Mouse (Mus musculus) urinary bladder, postnatal 4 days (tissue): Measurements from ENCODE around the gene Klhl7.
"Not testable (repeated sequence)": the region's sequence is repeated elsewhere in the genome, so short reads cannot be mapped to it uniquely, and the experiment has no call there.

Source experiments
- DNase-seq, 2 experiments: peaks; one replicate each; pipeline ENCODE4 v3.0.0; 2021 to 2022; ENCODE audit warnings: low spot score in 2 of 2

Klhl7 gene

DNA sequence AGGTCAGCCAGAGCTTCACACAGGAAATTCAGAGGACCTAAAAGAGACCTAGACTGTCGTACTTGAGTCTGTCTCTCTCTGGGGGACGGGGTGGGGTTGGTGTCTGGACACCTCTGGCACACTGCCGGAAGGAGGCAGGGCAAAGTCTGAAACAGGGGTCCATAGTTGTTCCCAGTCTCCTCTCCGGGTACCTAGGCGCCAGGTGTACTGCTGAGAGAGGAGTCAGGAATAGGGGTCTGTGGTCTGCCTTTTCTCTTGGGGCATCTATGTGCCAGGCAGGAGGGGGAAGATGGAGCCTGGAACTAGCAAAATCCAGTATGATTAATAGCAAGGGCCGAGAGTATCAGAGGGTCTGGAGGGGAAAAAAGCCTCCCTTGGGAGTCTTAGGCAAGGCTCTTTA is 5.0 kb upstream of the Klhl7 start:
- no peak for DNase-seq

DNA sequence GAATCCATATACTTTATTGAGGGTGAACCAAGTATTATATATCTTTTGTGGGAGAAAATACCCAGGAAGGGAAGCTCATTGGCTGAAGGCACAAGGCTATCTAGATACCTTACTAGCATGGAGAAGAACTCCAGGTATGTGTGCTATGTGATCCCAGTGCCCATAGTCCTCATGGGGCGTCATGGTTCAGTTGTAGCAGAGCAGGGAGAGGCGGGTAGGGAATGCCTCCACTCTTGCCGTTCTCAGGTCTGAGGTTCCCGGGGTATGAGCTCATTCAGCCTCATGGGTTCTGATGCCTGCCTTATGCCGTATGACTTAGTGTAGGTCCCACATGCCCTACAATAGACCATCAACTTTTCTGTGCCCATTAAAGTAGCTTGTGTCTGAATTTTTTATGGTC is 4.5 kb upstream of the Klhl7 start:
- no peak for DNase-seq

DNA sequence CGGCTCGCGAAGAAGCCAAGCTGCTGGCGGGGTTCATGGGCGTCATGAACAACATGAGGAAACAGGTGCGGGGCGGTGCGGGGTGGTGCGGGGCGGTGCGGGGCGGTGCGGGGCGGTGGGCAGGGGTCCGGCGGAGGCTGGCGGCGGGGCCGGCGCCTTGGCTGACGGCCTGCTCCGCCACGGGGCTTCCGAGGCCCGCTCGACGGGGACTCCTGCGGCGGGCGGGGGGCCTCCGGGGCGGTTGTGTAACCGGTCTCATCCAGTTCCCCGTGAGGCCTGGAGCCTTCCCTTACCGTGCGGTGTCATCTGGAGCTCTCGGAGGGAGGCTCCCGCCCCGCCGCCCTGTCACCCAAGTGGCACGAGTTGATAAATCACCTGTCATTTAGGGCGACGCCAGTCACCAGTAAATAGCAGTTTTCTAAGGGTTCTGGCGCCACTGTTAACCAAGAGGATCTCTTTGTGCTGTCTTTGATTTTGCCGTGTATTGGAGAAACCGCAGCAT is 456 bp downstream of the Klhl7 start:
- DNase-seq, result peak; percentile 48 to 75

DNA sequence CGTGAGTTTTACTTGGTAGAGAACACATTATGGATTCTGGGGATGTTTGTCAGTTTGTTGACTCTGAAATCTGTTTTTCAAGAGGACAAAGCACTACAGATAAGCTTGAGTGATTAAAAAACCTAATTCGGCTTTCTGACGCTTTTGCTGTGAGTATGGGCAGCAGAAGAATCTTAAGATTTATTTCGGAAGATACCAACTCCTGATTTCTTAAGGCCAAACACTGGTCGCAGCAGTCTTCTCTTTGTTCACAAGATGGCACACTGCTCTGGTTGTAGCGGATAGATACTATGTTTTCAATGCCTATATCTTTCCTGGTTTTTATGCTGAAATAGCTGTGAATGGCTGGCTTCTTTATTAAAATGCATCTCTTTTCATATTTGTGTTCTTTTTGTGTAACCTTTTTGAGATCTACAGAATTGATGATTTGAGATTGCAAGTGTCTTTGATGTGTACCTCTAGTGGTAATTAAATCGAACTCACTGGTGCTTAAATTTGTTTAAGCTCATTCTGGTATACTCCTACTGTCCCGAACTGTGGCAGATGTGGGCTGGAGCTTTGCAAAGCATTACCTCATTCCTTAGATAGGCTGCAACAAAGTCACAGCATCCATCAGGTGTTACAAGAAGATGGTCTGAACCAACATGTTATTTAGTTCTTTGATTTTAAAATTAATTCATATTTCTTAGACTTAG is 1.2 kb downstream of the Klhl7 start:
- no peak for DNase-seq

DNA sequence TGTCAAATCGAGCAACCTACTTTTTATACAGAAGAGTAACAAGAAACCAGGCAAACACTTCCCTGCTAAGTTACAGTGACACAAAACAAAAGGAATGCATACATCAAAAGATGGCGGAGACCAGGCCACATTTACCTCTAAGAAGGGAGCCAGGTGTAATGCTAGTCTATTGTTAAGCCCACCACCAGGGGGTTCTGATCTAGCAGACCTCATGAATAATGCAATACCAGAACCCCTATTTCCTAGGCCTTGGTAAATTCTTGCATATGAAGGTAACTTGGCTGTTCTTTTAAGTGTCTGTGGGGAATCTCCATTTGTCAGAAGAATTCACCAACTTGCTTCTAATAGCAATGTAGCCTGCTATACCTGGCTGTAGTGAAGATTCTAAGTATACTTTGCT is 2.8 kb downstream of the Klhl7 start:
- not testable (repeated sequence) for DNase-seq

DNA sequence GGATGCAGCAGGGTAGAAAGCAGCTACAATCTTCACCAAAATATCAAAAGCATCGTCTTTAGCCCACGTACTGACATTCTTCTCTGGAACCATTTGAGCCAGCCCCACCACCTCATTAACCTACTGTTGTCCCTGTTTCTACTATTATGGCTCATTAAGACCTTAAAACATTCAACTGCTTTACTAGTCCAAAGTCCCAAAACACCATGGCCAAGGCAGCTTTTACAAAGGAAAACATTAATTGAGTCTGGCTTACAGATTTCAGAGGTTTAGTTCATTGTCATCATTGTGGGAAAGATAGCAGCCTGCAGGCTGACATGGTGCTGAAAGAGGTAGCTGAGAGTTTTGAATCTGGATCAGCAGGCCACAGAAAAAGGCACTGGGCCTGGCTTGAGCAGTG is 3.4 kb downstream of the Klhl7 start:
- no peak for DNase-seq

DNA sequence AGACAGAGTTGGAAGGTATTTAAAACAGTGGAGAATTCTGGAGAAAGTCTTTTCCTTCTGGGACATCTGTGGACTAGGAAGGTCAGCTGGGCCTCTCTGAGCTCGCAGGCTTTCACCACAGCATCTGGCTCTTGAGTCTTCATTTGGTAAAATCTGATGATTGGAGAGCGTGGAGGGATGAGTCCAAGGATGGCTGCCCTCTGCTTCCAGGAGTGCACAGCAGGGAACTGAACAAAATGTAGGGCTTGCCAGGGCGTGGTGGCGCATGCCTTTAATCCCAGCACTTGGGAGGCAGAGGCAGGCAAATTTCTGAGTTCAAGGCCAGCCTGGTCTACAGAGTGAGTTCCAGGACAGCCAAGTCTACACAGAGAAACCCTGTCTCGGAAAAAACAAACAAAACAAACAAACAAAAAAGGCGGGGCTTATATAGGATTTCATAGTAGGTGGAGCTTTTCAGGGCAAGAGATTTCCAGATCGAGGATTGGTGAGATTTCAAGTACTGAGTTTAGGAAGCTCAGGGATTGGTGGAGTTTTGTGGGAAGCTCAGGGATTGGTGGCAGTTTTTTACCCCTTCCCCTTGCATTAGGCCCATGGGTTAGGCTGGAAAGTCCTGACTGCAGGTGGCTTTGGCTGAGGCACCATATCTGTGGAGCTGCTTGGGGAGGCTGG is 6.8 kb downstream of the Klhl7 start:
- DNase-seq, result no peak

DNA sequence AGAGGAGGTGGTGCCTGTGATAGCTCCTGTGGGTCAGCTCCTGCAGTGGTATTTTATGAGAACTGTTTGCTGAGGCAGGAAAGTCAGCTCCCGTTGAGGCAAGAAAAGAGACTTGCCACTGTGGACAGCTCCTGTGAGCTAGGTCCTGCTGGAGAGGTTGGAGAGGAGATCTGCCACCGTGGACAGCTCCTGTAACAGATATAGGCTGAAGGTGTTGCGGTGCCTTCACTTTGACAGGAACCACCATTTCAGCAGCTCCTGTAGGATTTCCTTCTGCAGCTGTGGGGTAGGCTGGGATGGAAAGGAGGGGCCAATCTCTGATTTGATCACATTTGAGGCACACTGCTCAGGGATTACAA is 7.3 kb downstream of the Klhl7 start:
- DNase-seq, result no peak

DNA sequence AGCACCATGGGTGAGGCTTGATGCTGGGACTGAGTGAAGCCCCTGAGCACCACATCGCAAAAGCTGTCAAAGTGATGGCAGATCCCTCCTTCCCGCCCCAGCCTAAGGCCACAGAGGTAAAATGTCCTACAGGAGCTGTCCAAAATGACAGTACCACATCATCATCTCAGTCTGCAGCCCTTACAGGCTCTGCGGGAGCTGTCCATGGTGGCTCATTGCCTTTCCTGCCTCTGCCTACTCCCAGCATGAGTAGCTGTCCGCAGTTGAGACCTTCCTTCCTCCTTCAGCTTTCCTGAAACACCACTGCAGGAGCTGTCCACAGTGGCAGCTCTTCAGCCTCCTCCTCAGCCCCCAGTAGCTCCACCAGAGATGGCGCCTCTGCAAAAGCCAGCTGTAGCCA is 9.7 kb downstream of the Klhl7 start:
- DNase-seq, result no peak

DNA sequence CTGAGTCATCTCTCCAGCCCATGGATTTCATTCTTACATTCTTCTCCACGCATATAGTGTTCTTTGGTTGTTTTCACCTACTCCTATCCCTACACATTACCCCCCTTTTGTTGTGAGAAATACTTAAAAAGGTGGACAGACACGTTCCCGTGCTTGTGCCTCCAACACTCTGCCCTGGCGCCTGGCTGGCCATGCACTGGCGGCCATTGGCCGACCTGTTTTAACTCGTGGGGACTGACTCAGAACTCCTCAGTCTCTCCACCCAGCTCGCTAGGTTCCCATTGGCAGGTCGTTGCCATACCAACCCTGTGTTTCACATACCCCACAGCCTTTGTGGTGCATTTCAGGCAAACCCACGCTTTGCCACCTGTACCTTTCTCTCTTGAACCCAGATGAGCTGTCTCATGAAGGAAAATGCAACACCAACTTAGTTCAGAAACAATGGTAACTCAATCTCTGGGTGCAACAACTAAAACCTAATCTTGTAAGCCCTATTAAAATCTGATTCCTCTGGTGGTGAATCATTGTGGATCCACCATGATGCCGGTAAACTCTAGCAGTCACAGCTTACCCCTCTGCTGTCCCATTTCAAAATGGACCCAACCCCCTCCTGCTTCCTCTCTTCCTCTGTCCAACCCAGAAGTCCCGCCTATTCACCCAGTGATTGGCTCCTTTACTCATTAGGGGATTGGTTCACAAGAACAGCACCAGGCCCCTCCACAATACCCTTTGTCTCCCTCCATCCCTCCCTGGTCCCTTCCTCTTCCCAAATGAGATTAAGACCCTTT is 11.9 kb downstream of the Klhl7 start:
- no peak for DNase-seq

DNA sequence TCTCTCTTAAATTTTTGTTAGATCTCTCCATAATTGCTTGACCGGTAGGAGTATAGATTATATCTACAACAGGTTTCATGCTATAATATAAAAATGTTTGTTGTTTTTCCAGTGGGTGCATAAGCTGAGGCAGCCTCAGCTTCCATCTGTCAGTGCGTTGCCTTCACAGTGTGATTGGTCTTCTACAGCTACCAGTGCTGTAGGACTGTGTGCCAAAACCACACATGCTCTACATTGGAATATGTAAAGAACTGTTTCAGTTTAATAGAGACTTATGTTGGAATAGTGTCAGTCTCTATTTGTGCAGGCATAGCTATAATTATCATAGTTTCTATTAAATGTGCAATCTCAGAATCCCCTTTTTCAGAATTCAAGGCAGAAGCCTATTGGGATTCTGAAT is 21.8 kb downstream of the Klhl7 start:
- DNase-seq, result no peak

DNA sequence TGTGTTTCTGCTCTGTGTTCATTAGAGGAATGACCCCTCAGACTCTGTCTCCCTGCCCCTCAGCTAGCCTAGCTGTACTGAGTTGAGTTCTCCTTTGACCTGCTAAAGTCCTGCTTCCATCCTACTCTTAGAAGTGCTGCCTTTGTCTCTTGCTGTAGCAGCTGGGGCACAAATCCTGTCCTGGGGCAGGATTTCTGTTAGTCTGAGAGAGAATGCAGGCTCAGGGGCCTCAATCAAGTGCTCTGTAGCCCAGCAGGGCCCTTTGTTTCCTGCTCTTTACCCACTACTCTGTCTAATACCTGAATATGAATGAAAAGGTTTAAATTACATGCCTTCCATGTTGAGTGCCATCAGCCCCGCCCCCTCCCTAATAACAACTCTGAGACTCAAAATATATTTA is 23.8 kb downstream of the Klhl7 start:
- DNase-seq, result no peak

DNA sequence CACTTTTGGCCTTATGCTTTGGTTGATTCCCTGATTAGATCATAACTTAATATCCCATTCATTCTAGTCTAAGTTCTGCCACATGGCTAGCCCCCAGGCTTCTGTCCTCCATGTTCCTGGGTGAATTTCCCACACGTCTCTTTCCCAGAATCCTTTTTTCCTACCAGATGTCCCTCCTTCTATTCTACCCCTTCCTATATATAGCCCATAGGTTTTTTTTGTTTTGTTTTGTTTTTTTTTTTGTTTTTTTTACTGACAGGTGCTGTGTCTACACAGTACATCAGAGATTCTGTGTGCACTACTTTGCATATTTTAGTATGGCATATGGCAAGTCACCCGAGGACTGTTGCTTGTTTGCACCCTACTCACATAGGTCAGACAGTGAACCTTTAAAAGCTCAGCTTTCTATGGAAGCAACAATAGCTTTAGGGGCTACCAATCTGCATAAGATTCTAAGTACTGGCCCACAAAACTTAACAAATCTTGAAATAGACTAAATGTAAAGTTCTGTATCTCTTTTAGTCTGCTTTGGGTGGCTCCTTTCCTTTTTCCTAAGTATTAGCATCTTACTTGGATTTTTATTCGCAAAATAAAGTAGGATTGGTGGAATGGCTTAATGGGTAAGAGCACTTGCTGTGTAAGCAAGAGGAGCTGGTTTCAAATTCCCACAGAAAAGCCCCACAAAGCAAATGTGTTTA is 24.3 kb downstream of the Klhl7 start:
- DNase-seq, result no peak

DNA sequence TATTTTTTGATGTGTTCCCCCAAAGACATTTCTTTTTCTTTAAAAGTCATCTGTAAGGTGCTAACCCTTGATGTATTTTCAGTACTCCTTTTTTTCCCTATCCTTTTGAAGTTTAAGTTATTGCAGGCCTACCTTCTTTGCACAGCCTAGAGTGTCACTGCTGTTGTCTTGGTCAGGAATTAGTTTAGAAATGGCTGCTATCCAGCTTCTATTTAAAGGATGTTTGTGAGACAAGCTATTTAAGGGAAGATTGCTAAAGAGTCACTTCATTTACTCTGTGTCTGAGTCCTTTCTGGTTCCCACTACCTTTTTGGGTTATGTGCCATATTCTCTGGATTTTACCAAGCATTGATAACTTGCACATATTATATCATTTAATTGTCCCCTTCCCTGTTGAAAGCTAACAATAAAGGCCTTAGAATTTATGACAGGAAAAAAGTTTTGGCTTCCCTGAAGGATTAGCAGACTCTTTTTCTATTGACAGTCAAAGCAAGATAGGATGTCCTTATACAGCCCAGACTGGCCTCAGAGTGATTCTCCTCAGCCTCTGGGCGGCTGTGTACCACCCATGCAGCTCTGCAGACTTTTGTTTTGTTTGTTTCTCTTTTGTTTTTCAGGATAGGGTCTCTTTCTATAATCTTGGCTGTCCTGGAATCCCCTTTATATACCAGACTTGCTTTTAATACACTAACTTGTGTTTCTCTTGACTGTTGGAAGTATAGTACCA is 25.7 kb downstream of the Klhl7 start:
- DNase-seq, result no peak

DNA sequence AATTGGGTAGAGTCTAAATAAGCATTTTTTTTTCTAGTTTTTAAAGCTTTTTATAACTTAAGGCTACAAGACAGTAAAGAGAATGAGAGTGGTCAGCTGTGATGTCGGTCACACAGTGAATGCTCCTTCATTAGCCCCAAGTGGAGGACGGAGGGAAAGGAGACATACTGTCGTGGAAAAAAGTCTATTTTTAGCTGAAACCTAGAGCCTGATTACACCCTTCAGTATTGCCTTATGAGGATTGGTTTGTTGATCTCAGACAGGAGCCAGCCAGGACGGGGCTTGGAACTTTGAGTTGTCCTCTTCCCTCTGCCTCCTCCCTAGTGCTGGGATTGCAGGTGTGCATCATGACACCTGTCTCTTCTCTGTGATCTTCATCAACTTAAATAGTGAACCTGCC is 26.6 kb downstream of the Klhl7 start:
- no peak for DNase-seq

DNA sequence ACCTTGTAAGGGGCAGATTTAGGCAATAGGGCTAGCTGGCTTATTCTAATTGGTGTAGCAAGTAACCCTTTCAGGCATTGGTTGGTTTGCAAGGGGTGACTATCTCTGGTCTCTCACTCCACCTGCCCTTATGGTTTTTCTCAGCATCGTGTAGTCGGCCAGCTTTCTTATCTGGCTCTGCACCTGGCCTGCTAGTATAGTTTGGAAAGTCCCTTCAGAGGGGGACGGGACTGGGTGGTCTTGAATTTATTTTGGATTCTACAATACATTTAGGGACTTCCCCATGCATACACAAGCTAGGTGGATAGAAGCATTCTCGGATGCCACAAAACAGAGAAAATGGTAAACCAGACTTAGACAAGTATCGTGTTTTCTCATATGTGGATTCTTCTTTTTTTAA is 46.6 kb downstream of the Klhl7 start:
- DNase-seq, result no peak

DNA sequence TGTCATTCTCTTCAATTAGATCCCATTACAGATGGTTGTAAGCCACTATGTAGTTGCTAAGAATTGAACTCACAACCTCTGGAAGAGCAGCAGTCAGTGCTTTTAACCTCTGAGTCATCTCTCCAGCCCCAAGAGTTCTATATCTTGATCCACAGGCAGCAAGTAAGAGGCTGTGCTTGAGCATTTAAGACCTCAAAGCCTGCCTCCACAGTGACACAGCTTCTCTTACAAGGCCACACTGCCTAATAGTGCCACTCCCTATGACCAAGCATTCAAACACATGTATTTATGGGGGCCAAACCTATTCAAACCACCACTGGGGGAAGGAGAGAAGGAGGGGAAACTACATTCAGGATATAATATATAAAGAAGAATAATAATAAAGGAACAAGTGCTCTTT is 51.8 kb downstream of the Klhl7 start:
- no peak for DNase-seq

DNA sequence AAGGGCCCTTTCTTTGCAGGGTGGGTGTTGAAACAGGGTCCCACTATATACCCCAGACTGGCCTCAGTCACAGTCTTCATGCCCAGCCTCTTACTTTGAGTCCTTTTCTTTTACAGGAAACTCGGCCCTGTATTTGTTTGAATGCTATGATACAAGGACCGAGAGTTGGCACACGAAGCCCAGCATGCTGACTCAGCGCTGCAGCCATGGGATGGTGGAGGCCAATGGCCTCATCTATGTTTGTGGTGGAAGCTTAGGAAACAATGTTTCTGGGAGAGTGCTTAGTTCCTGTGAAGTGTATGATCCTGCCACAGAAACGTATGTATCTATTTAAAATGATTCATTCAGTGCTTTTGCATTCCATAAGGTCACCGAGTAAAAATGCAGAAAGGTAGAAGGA is 56.4 kb downstream of the Klhl7 start:
- no peak for DNase-seq

DNA sequence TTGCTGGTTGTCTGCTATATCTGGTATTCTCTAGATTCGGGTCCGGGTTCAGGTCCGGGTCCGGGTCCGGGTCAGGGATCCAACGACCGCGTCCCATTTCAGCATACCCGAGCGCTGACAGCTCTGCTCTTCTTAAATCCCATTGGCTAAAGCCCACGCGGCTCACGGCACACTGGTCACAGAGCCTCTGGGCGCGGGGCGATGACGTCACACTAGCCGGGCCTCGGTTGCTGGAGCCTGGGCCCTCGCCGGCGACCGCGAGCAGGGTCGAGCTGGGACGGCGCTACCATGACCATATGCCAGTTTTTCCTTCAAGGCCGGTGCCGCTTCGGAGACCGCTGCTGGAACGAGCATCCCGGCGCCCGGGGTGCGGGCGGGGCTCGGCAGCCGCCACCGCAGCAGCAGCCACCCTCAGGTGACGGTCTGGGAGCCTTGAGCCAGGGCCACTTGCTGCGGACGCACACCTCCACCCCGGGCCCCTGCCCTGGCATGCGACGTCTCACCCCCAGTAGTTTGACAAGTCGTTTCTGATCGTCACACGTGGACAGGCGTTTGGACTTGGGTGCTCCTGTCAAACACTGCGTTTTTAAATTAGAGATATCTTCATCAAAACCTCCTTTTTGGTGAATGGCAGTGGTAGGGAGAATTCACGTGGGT is 64.5 kb downstream of the Klhl7 start, which contains the start of gene Nupl2:
TSS of gene Nupl2 (plus strand) at position 175 of the 657 bp plus-strand sequence.
- DNase-seq, result peak; percentile 88 to 96

DNA sequence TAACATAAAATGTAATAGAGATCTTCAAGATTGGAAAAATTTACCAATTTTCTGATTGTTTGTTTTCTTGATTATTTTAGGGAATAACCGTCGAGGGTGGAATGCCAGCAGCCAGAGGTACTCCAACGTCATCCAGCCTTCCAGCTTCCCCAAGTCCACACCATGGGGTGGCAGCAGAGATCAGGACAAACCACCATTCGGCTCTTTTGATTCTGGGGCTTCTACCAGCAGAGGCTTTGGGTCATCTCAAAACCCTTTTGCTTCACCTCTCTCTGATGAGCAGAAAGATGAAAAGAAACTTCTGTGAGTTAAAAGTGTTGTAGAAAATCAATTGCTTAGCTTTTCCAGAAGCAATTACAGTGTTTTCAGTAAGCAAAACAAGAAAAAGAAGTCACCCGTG is 66.9 kb downstream of the Klhl7 start:
- DNase-seq, result no peak

DNA sequence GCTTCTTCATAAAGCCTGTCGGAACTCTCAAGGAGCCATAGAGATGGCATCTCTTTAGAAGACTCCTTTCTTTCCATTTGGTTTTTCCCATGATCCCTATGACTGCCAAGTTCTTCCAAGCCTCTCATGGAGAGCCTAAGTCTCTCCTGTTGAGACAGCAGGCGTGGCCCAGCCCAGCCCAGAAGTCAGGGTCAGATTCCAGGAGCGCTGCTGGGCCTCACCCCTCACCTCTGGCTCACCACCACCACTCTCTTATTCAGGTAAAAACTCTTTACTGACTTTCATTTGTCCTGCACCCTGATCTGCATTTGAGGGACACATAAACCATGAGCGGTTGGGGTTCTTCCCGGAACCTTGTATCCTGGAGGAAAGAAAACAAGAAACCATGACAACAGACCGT is 69.5 kb downstream of the Klhl7 start:
- DNase-seq, result no peak
